Mouse (Mus musculus) kidney, embryonic 15.5 days (tissue): Measurements from ENCODE around the gene Ubr2. TPM values are rescaled to one million over a fixed set of nuclear protein-coding genes. Genes with fewer than 3 reads are reported as not detected.

ENCODE experiments used
- ATAC-seq: fragments of 200-750 bp; cut with Nextera tagmentation; replicated peaks from 2 replicates; pipeline ENCODE4 v1.8.0; 2017; ENCODE audit warnings: moderate TSS enrichment; ENCODE audit not compliant: low FRiP score
- H3K27ac ChIP-seq: fragments of 300-500 bp; sonication (generic); 2 replicates; pipeline ENCODE4 v1.5.1; 2015; ENCODE audit warnings: mild to moderate bottlenecking, inconsistent platforms
- H3K27me3 ChIP-seq: fragments of 300-500 bp; sonication (generic); 2 replicates; pipeline ENCODE4 v1.6.1; 2015; ENCODE audit warnings: inconsistent platforms
- H3K36me3 ChIP-seq: fragments of 300-500 bp; sonication (generic); 2 replicates; pipeline ENCODE4 v1.6.1; 2015; ENCODE audit warnings: inconsistent platforms
- H3K4me1 ChIP-seq: fragments of 300-500 bp; sonication (generic); 2 replicates; pipeline ENCODE4 v1.6.1; 2015; ENCODE audit warnings: inconsistent platforms
- H3K4me2 ChIP-seq: fragments of 300-500 bp; sonication (generic); 2 replicates; pipeline ENCODE4 v1.6.1; 2015; ENCODE audit warnings: moderate library complexity, mild to moderate bottlenecking, inconsistent platforms
- H3K4me3 ChIP-seq: fragments of 300-500 bp; sonication (generic); replicated peaks from 2 replicates; pipeline ENCODE4 v1.5.1; 2015; ENCODE audit warnings: mild to moderate bottlenecking, inconsistent platforms
- H3K9ac ChIP-seq: fragments of 300-500 bp; sonication (generic); 2 replicates; pipeline ENCODE4 v1.6.1; 2015; ENCODE audit warnings: mild to moderate bottlenecking, inconsistent platforms
- H3K9me3 ChIP-seq: fragments of 300-500 bp; sonication (generic); replicated peaks from 2 replicates; pipeline ENCODE4 v1.6.1; 2016; ENCODE audit warnings: inconsistent platforms
- WGBS: fragments of 180-500 bp; shearing (Covaris S2); methylation state at CpG from one replicate; pipeline ENCODE4 v1.1.7; 2015; ENCODE audit warnings: mixed read lengths; 5-methylcytosine and 5-hydroxymethylcytosine counted together
- polyA plus RNA-seq: library from polyadenylated mRNA; unstranded; fragments of >200 nt; fragmentation: Nextera tagmentation; extraction: Ambion mirVana; gene quantifications from 2 replicates; pipeline ENCODE4 v1.2.1, GENCODE M21; 2015

Ubr2 gene
- polyA plus RNA-seq, 1 experiment from 2014 or later: 21.7 TPM

- no peaks in the 10 kb centered on the region for H3K36me3 ChIP-seq
- H3K4me3 ChIP-seq: no peak overlapping the region
- no peak overlapping the region for H3K4me2 ChIP-seq
- no peaks in the 10 kb centered on the region for H3K4me1 ChIP-seq
- 0 out of 2 replicates have a peak, but pooled peaks cover 3% of the 10 kb centered on the region for H3K27me3 ChIP-seq
- no peak; the same call in 1 of the 2 replicates for ATAC-seq
- no peak overlapping the region for H3K27ac ChIP-seq
- WGBS: 66% methylated on average over 1 of the region's 1 CpGs
- no peaks in the 10 kb centered on the region for H3K9me3 ChIP-seq
- H3K9ac ChIP-seq: no peak overlapping the region
These were observed 14.4 kb upstream of the Ubr2 start for GRCm38 (mm10) chr17:47024805-47025204.

GRCm38 (mm10) chr17:47023369-47023768 lies 13.0 kb upstream of the Ubr2 start:
- Histone ChIP-seq H3K4me2 (no peak overlapping the region), H3K4me3 (no peak overlapping the region), H3K27me3 (0 out of 2 replicates have a peak, but pooled peaks cover 3% of the 10 kb centered on the region), H3K4me1 (no peaks in the 10 kb centered on the region), H3K9me3 (no peaks in the 10 kb centered on the region), H3K36me3 (no peaks in the 10 kb centered on the region), H3K9ac (no peak overlapping the region), H3K27ac (no peak overlapping the region)
- 63% methylated on average over 1 of the region's 1 CpGs for WGBS
- no peak for ATAC-seq

- WGBS: 41% methylated on average over 11 of the region's 11 CpGs
- ATAC-seq: no peak
- H3K36me3 ChIP-seq: no peaks in the 10 kb centered on the region
These were observed 2.5 kb upstream of the Ubr2 start for GRCm38 (mm10) chr17:47012896-47013295.

GRCm38 (mm10) chr17:47011661-47012043 lies 1.3 kb upstream of the Ubr2 start:
- no peak overlapping the region for H3K4me3 ChIP-seq
- H3K9ac ChIP-seq: no peak overlapping the region
- H3K36me3 ChIP-seq: peaks cover 4% of the 10 kb centered on the region; the same call in 1 of the 2 replicates
- 88% methylated on average over 1 of the region's 1 CpGs for WGBS
- peak overlapping the region; percentile 92; the same call in 1 of the 2 replicates for H3K27ac ChIP-seq
- H3K9me3 ChIP-seq: no peaks in the 10 kb centered on the region
- no peak for ATAC-seq
- H3K4me2 ChIP-seq: no peak overlapping the region
- no peaks in the 10 kb centered on the region for H3K27me3 ChIP-seq
- peaks cover 21% of the 10 kb centered on the region for H3K4me1 ChIP-seq

More at GRCm38 (mm10) chr17:47012896-47013295, 2.5 kb upstream of the Ubr2 start:
- H3K9me3 ChIP-seq: no peaks in the 10 kb centered on the region
- peaks cover 17% of the 10 kb centered on the region for H3K4me1 ChIP-seq
- H3K4me2 ChIP-seq: no peak overlapping the region
- H3K27me3 ChIP-seq: no peaks in the 10 kb centered on the region
- H3K4me3 ChIP-seq: no peak overlapping the region
- H3K27ac ChIP-seq: no peak overlapping the region
- H3K9ac ChIP-seq: no peak overlapping the region

- Histone ChIP-seq H3K4me2 (peak overlapping the region; percentile 76), H3K9ac (no peak overlapping the region), H3K27ac (peak overlapping the region; percentile 92), H3K27me3 (no peaks in the 10 kb centered on the region), H3K4me1 (peaks cover 28% of the 10 kb centered on the region), H3K36me3 (peaks cover 4% of the 10 kb centered on the region; the same call in 1 of the 2 replicates), H3K4me3 (peak overlapping the region; percentile 59), H3K9me3 (no peaks in the 10 kb centered on the region)
- peak; percentile 72 for ATAC-seq
- 13% methylated on average over 25 of the region's 25 CpGs for WGBS
These were observed 635 bp upstream of the Ubr2 start for GRCm38 (mm10) chr17:47010722-47011660.

- ATAC-seq: peak; percentile 1; the same call in 1 of the 2 replicates
- H3K27me3 ChIP-seq: no peaks in the 10 kb centered on the region
- H3K4me2 ChIP-seq: peak overlapping the region; percentile 76
- peak overlapping the region; percentile 92 for H3K27ac ChIP-seq
- peak overlapping the region; percentile 69 for H3K9ac ChIP-seq
- H3K4me1 ChIP-seq: peaks cover 34% of the 10 kb centered on the region
- peaks cover 4% of the 10 kb centered on the region; the same call in 1 of the 2 replicates for H3K36me3 ChIP-seq
- peak overlapping the region; percentile 59 for H3K4me3 ChIP-seq
- no peaks in the 10 kb centered on the region for H3K9me3 ChIP-seq
- WGBS: under 1% methylated on average over 13 of the region's 13 CpGs
These were observed 834 bp downstream of the Ubr2 start for GRCm38 (mm10) chr17:47009546-47009897.

- 10% methylated on average over 6 of the region's 6 CpGs for WGBS
- peaks cover 4% of the 10 kb centered on the region; the same call in 1 of the 2 replicates for H3K36me3 ChIP-seq
- peaks cover 34% of the 10 kb centered on the region for H3K4me1 ChIP-seq
- no peak for ATAC-seq
- H3K4me2 ChIP-seq: peak overlapping the region; percentile 76
- H3K9ac ChIP-seq: peak overlapping the region; percentile 69
- no peaks in the 10 kb centered on the region for H3K27me3 ChIP-seq
- H3K9me3 ChIP-seq: no peaks in the 10 kb centered on the region
- H3K4me3 ChIP-seq: peak overlapping the region; percentile 59
- H3K27ac ChIP-seq: peak overlapping the region; percentile 92
These were observed 1.3 kb downstream of the Ubr2 start for GRCm38 (mm10) chr17:47009016-47009415.

- peak overlapping the region; percentile 59 for H3K4me3 ChIP-seq
- ATAC-seq: no peak
- H3K9ac ChIP-seq: peak overlapping the region; percentile 69
These were observed 1.9 kb downstream of the Ubr2 start for GRCm38 (mm10) chr17:47008506-47008905.

GRCm38 (mm10) chr17:47006741-47007140 lies 3.6 kb downstream of the Ubr2 start:
- Histone ChIP-seq H3K4me1 (peaks cover 34% of the 10 kb centered on the region), H3K9me3 (no peaks in the 10 kb centered on the region), H3K4me3 (no peak overlapping the region), H3K36me3 (peaks cover 4% of the 10 kb centered on the region; the same call in 1 of the 2 replicates), H3K27me3 (no peaks in the 10 kb centered on the region), H3K27ac (no peak overlapping the region), H3K9ac (no peak overlapping the region), H3K4me2 (no peak overlapping the region)
- no peak for ATAC-seq
- WGBS: 79% methylated on average over 9 of the region's 9 CpGs

More at GRCm38 (mm10) chr17:47008506-47008905, 1.9 kb downstream of the Ubr2 start:
- no peaks in the 10 kb centered on the region for H3K27me3 ChIP-seq
- 40% methylated on average over 8 of the region's 8 CpGs for WGBS
- peak overlapping the region; percentile 76 for H3K4me2 ChIP-seq
- H3K4me1 ChIP-seq: peaks cover 34% of the 10 kb centered on the region
- no peak overlapping the region for H3K27ac ChIP-seq
- H3K36me3 ChIP-seq: peaks cover 4% of the 10 kb centered on the region; the same call in 1 of the 2 replicates
- H3K9me3 ChIP-seq: no peaks in the 10 kb centered on the region

GRCm38 (mm10) chr17:47005741-47006405 lies 4.5 kb downstream of the Ubr2 start:
- WGBS: 44% methylated on average over 7 of the region's 7 CpGs
- Histone ChIP-seq H3K4me3 (no peak overlapping the region), H3K27me3 (no peaks in the 10 kb centered on the region), H3K9ac (no peak overlapping the region), H3K36me3 (peaks cover 4% of the 10 kb centered on the region; the same call in 1 of the 2 replicates), H3K4me2 (no peak overlapping the region), H3K9me3 (no peaks in the 10 kb centered on the region), H3K27ac (no peak overlapping the region), H3K4me1 (peaks cover 31% of the 10 kb centered on the region)
- ATAC-seq: no peak

- WGBS: 64% methylated on average over 8 of the region's 8 CpGs
- no peak for ATAC-seq
- Histone ChIP-seq H3K27ac (no peak overlapping the region), H3K36me3 (peaks cover 27% of the 10 kb centered on the region), H3K9ac (no peak overlapping the region), H3K4me1 (peaks cover 21% of the 10 kb centered on the region), H3K9me3 (no peaks in the 10 kb centered on the region), H3K4me3 (no peak overlapping the region), H3K27me3 (no peaks in the 10 kb centered on the region), H3K4me2 (no peak overlapping the region)
These were observed 7.1 kb downstream of the Ubr2 start for GRCm38 (mm10) chr17:47003305-47003704.

GRCm38 (mm10) chr17:47002401-47002800 lies 8.0 kb downstream of the Ubr2 start:
- WGBS: 90% methylated on average over 5 of the region's 5 CpGs

More at GRCm38 (mm10) chr17:47002401-47002800, 8.0 kb downstream of the Ubr2 start:
- Histone ChIP-seq H3K36me3 (peaks cover 34% of the 10 kb centered on the region), H3K9ac (no peak overlapping the region), H3K27me3 (no peaks in the 10 kb centered on the region), H3K4me1 (peaks cover 18% of the 10 kb centered on the region), H3K4me2 (no peak overlapping the region), H3K27ac (no peak overlapping the region), H3K4me3 (no peak overlapping the region), H3K9me3 (no peaks in the 10 kb centered on the region)
- ATAC-seq: no peak
